Mouse (Mus musculus) olfactory bulb, adult 2 months (tissue): Measurements from ENCODE around the gene Esp23.

Experiments used
- CTCF ChIP-seq: fragments of 200-500 bp; IDR thresholded peaks from 2 replicates; pipeline ENCODE4 v1.5.1; 2012; ENCODE audit warnings: low read depth, mild to moderate bottlenecking, low read length, moderate library complexity; ENCODE audit not compliant: insufficient read depth
- POLR2A ChIP-seq: fragments of 200-500 bp; IDR thresholded peaks from 2 replicates; pipeline ENCODE4 v1.6.1; 2012; ENCODE audit warnings: mild to moderate bottlenecking, low read depth, low read length, moderate library complexity; ENCODE audit not compliant: insufficient read depth

- TF ChIP-seq CTCF (no peak), POLR2A (no peak)
These were observed 13.2 kb downstream of the Esp23 start for GRCm38 (mm10) chr17:39063641-39064040.
